Mouse (Mus musculus) kidney, embryonic 15.5 days (tissue): ENCODE results near the gene Actl10. TPM values are rescaled to one million over a fixed set of nuclear protein-coding genes. Genes with fewer than 3 reads are reported as not detected.

Experiments used
- ATAC-seq: fragments of 200-750 bp; cut with Nextera tagmentation; replicated peaks from 2 replicates; pipeline ENCODE4 v1.8.0; 2017; ENCODE audit warnings: moderate TSS enrichment; ENCODE audit not compliant: low FRiP score
- H3K27ac ChIP-seq: fragments of 300-500 bp; sonication (generic); 2 replicates; pipeline ENCODE4 v1.5.1; 2015; ENCODE audit warnings: mild to moderate bottlenecking, inconsistent platforms
- H3K27me3 ChIP-seq: fragments of 300-500 bp; sonication (generic); 2 replicates; pipeline ENCODE4 v1.6.1; 2015; ENCODE audit warnings: inconsistent platforms
- H3K36me3 ChIP-seq: fragments of 300-500 bp; sonication (generic); 2 replicates; pipeline ENCODE4 v1.6.1; 2015; ENCODE audit warnings: inconsistent platforms
- H3K4me1 ChIP-seq: fragments of 300-500 bp; sonication (generic); 2 replicates; pipeline ENCODE4 v1.6.1; 2015; ENCODE audit warnings: inconsistent platforms
- H3K4me2 ChIP-seq: fragments of 300-500 bp; sonication (generic); 2 replicates; pipeline ENCODE4 v1.6.1; 2015; ENCODE audit warnings: moderate library complexity, mild to moderate bottlenecking, inconsistent platforms
- H3K4me3 ChIP-seq: fragments of 300-500 bp; sonication (generic); replicated peaks from 2 replicates; pipeline ENCODE4 v1.5.1; 2015; ENCODE audit warnings: mild to moderate bottlenecking, inconsistent platforms
- H3K9ac ChIP-seq: fragments of 300-500 bp; sonication (generic); 2 replicates; pipeline ENCODE4 v1.6.1; 2015; ENCODE audit warnings: mild to moderate bottlenecking, inconsistent platforms
- H3K9me3 ChIP-seq: fragments of 300-500 bp; sonication (generic); replicated peaks from 2 replicates; pipeline ENCODE4 v1.6.1; 2016; ENCODE audit warnings: inconsistent platforms
- WGBS: fragments of 180-500 bp; shearing (Covaris S2); methylation state at CpG from one replicate; pipeline ENCODE4 v1.1.7; 2015; ENCODE audit warnings: mixed read lengths; 5-methylcytosine and 5-hydroxymethylcytosine counted together
- polyA plus RNA-seq: library from polyadenylated mRNA; unstranded; fragments of >200 nt; fragmentation: Nextera tagmentation; extraction: Ambion mirVana; gene quantifications from 2 replicates; pipeline ENCODE4 v1.2.1, GENCODE M21; 2015

Gene Actl10
- polyA plus RNA-seq, 1 experiment from 2014 or later: 0.19 TPM

DNA sequence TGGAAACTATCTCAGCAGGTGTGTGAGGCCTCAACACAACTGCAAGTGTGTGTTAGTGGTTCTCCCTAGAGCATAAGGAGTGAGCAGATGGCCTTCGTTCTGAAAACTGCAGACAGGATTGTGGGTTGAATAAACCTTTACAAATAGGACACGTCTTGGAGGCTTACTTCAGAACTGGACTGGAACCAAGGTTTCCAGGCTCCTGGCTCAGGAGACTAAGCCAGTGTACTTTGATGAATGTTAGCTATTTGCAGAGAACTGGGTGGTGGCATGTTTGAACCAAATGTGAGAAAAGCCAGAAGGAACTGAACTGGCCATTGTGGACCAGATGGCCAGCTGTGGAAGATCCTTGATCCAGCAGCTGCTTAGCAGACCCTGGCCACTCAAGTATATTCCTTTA is 13.3 kb upstream of the Actl10 start:
- 62% methylated on average over 2 of the region's 2 CpGs for WGBS
- no peak overlapping the region for H3K9ac ChIP-seq

GRCm38 (mm10) chr2:154538710-154539109 is 12.9 kb upstream of the Actl10 start:
- no peak for ATAC-seq
- WGBS: 68% methylated on average over 3 of the region's 3 CpGs
- Histone ChIP-seq H3K36me3 (peaks cover 45% of the 10 kb centered on the region), H3K27me3 (no peaks in the 10 kb centered on the region), H3K4me1 (no peaks in the 10 kb centered on the region), H3K4me2 (no peak overlapping the region), H3K4me3 (no peak overlapping the region), H3K27ac (no peak overlapping the region), H3K9ac (no peak overlapping the region), H3K9me3 (no peaks in the 10 kb centered on the region)

More for the DNA sequence above, 13.3 kb upstream of the Actl10 start:
- H3K9me3 ChIP-seq: no peaks in the 10 kb centered on the region
- H3K4me1 ChIP-seq: no peaks in the 10 kb centered on the region
- no peak overlapping the region for H3K4me2 ChIP-seq
- ATAC-seq: no peak
- H3K36me3 ChIP-seq: peaks cover 48% of the 10 kb centered on the region
- no peak overlapping the region for H3K4me3 ChIP-seq
- no peak overlapping the region for H3K27ac ChIP-seq
- no peaks in the 10 kb centered on the region for H3K27me3 ChIP-seq

DNA sequence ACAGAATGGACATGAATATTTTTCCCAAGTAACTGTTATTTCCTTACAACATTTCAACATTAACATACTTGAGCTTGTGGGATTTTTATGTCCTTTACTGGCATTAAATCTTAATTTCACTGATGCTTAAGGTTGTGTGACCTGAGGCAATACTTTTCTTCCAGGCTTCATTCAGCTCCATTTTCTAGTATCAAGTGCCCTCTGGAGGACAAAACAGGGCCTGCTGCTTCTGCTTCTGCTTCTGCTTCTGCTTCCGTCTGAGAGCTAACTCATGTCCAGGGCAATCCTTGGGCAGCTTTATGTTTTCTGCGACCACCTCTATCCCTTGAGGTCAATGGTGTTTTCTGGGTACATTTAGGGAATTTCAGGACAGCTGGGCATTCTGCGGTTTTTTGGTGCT is 11.9 kb upstream of the Actl10 start:
- no peak overlapping the region for H3K4me3 ChIP-seq
- no peaks in the 10 kb centered on the region for H3K9me3 ChIP-seq
- ATAC-seq: no peak
- H3K27ac ChIP-seq: no peak overlapping the region
- H3K4me1 ChIP-seq: no peaks in the 10 kb centered on the region
- no peak overlapping the region for H3K9ac ChIP-seq
- no peak overlapping the region for H3K4me2 ChIP-seq
- WGBS: 79% methylated on average over 3 of the region's 3 CpGs
- H3K27me3 ChIP-seq: no peaks in the 10 kb centered on the region
- peaks cover 35% of the 10 kb centered on the region for H3K36me3 ChIP-seq

DNA sequence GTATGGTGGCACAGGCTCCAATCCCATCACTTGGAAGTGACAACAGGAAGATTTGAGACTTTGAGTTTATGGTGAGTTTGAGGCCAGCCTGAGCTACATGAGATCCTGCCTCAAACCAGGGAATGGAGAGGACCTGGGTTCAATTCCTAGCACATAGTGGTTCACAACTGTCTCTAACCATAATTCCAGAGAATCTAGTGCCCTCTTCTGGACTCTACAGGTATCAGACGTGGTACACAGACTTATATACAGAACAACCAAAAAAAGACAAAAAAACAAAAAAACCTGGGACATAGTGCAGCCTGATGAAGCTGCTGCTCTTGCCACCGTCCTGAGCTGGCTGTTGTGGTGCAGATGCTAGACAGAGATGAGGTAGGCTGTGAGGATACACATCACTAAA is 9.9 kb upstream of the Actl10 start:
- no peaks in the 10 kb centered on the region for H3K9me3 ChIP-seq
- WGBS: 88% methylated on average over 2 of the region's 2 CpGs
- H3K9ac ChIP-seq: no peak overlapping the region
- H3K4me1 ChIP-seq: no peaks in the 10 kb centered on the region
- no peak for ATAC-seq
- no peak overlapping the region for H3K27ac ChIP-seq
- H3K4me3 ChIP-seq: no peak overlapping the region
- no peaks in the 10 kb centered on the region for H3K27me3 ChIP-seq
- H3K4me2 ChIP-seq: no peak overlapping the region
- H3K36me3 ChIP-seq: peaks cover 16% of the 10 kb centered on the region

DNA sequence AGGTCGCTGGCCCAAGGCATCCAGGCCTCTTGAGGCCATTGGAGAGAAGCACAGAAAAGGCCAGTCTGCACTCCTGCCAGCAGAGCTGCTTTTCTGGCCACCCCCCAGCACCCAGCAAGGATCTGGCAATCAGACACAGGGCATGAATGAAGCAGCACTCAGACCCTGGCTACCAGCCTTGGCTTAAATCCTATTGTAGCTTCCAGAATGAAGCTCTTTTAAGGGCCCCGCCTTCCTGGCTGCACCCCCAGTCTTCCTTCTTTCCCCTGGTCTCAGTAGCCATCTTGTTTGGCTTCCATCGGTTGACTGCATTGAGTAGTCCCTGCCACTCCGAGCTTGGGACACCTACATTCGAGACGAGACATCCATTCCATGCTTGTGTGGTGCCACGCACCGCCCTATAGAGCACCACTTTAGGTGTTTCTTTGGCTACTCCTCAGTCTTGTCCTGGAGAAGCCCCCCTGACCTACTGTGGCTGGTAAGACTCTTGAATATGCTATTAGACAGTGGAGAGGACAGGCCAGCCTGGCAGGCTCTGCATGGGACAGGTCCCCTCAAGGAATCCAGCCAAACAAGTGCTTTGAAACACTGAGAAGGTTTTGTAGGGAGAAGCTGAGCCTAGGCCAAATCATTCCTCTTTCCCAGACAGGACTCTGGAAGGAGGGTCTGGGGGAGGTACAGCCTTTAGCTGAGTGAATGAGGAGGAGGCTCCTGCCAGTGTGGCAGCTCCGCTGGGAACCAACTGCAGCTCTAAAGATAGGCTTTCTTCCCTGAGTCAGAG is 7.8 kb upstream of the Actl10 start:
- Histone ChIP-seq H3K4me2 (no peak overlapping the region), H3K4me1 (no peaks in the 10 kb centered on the region; the same call in 1 of the 2 replicates), H3K4me3 (no peak overlapping the region), H3K27me3 (no peaks in the 10 kb centered on the region), H3K9me3 (no peaks in the 10 kb centered on the region), H3K9ac (no peak overlapping the region), H3K36me3 (0 out of 2 replicates have a peak, but pooled peaks cover 3% of the 10 kb centered on the region), H3K27ac (no peak overlapping the region)
- WGBS: 79% methylated on average over 9 of the region's 9 CpGs
- ATAC-seq: no peak

GRCm38 (mm10) chr2:154546711-154547110 is 4.9 kb upstream of the Actl10 start, which contains the start of gene 1700003F12Rik:
TSS of gene 1700003F12Rik (plus strand) at chr2:154547085.
- Histone ChIP-seq H3K27ac (no peak within 1 kb of the TSS), H3K36me3 (no peaks in the 10 kb centered on the region), H3K4me1 (peaks cover 14% of the 10 kb centered on the region), H3K27me3 (peaks cover 21% of the 10 kb centered on the region), H3K9ac (no peak within 1 kb of the TSS), H3K4me2 (no peak within 1 kb of the TSS), H3K4me3 (no peak within 1 kb of the TSS), H3K9me3 (no peaks in the 10 kb centered on the region)
- WGBS: 91% methylated on average over 10 of the region's 10 CpGs
- no peak for ATAC-seq

- H3K27me3 ChIP-seq: peaks cover 35% of the 10 kb centered on the region
- ATAC-seq: no peak
- no peaks in the 10 kb centered on the region for H3K9me3 ChIP-seq
- H3K4me1 ChIP-seq: peaks cover 26% of the 10 kb centered on the region
- H3K4me3 ChIP-seq: no peak overlapping the region
- no peak overlapping the region for H3K27ac ChIP-seq
- H3K9ac ChIP-seq: no peak overlapping the region
- no peaks in the 10 kb centered on the region for H3K36me3 ChIP-seq
- WGBS: 57% methylated on average over 3 of the region's 3 CpGs
- peak overlapping the region; percentile 95; the same call in 1 of the 2 replicates for H3K4me2 ChIP-seq
These were observed 2.9 kb upstream of the Actl10 start for GRCm38 (mm10) chr2:154548688-154549087.

DNA sequence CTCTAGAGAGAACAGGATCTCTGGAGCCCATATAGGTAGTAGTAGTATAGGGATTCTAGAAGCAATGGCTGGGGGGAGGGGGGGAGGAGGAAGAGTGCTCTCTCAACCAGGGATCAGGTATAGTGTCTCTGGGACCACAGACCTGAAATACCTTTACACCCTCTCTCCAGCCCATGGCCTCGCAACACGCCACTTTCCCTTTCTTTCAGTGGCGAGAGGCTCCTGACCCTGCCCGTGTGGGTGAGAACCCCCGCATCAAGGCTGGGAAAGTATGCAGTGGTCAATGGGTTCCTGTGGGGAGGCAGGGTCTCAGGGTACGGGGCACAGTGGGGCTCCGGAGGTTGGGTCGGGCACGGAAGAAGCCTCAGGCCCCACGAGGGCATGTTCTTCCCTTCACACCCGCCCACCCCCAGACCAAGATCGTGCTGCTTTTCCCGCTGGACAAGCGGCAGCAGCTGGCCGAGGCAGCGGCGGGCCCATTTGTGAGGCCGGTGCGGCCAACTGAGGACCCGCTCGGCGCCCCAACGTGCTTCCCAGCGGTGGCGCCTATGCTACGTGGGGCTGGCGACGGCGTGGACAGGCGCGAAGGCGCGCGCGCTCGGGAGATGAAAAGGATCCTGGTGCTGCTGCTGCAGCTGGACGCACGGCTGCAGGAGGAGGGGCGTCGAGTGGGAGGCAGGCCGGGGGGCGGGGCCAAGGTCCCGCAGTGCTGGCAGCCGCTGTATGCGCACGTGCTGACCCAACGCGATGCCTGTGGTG is 2.3 kb upstream of the Actl10 start:
- no peaks in the 10 kb centered on the region for H3K9me3 ChIP-seq
- peaks cover 26% of the 10 kb centered on the region for H3K4me1 ChIP-seq
- H3K9ac ChIP-seq: peak overlapping the region; percentile 37; the same call in 1 of the 2 replicates
- no peaks in the 10 kb centered on the region for H3K36me3 ChIP-seq
- H3K4me2 ChIP-seq: peak overlapping the region; percentile 95
- H3K27ac ChIP-seq: no peak overlapping the region
- WGBS: 3% methylated on average over 48 of the region's 48 CpGs
- peak overlapping the region; percentile 50 for H3K4me3 ChIP-seq
- H3K27me3 ChIP-seq: peaks cover 35% of the 10 kb centered on the region
- peak; percentile 84 for ATAC-seq

DNA sequence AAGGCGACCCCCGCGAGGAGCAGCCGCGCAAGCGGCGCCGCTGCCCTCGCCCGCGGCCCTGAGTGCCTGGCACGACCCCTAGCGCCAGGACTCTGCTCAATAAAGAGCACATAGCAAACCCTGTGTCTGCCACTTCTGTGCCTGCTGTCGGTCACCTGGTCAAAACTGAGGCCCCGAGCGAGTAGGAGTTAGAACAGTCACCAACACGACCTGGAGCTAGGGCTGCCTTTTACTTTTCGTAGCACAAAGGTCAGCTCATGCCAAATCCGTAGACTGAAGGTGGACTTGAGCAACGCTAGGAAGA is 1.7 kb upstream of the Actl10 start:
- H3K27ac ChIP-seq: no peak overlapping the region
- H3K4me3 ChIP-seq: peak overlapping the region; percentile 50
- peaks cover 35% of the 10 kb centered on the region for H3K27me3 ChIP-seq
- H3K9ac ChIP-seq: no peak overlapping the region
- H3K9me3 ChIP-seq: no peaks in the 10 kb centered on the region
- H3K4me2 ChIP-seq: peak overlapping the region; percentile 95
- 18% methylated on average over 20 of the region's 20 CpGs for WGBS
- H3K4me1 ChIP-seq: peaks cover 26% of the 10 kb centered on the region
- ATAC-seq: no peak
- H3K36me3 ChIP-seq: no peaks in the 10 kb centered on the region

- H3K36me3 ChIP-seq: no peaks in the 10 kb centered on the region
- no peak overlapping the region for H3K4me2 ChIP-seq
- no peak overlapping the region for H3K27ac ChIP-seq
- H3K9ac ChIP-seq: no peak overlapping the region
- no peak overlapping the region for H3K4me3 ChIP-seq
- H3K4me1 ChIP-seq: peaks cover 26% of the 10 kb centered on the region
- H3K27me3 ChIP-seq: peaks cover 35% of the 10 kb centered on the region
- H3K9me3 ChIP-seq: no peaks in the 10 kb centered on the region
- ATAC-seq: no peak
- WGBS: 81% methylated on average over 2 of the region's 2 CpGs
These were observed 639 bp upstream of the Actl10 start for GRCm38 (mm10) chr2:154550937-154551336.

DNA sequence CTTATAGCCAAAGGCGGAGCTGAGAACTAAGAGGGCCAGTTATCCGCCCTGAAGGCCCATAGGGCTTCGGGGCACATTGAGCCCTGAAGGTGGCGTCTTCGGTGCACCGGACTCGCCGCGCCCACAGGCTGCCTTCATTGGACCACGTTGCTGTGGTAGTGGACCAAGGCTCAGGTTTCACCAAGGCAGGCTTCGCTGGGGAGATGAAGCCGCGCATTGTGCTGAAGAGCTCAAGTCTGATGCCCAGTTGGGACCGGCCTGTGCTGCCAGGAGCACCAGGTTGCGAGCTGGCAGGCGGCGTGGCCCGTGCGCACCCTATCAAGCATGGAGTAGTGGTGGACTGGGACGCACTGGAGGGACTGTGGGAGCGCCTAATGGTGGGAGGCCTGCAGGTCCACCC is 351 bp downstream of the Actl10 start:
- Histone ChIP-seq H3K9me3 (no peaks in the 10 kb centered on the region), H3K4me2 (peak overlapping the region; percentile 52), H3K36me3 (no peaks in the 10 kb centered on the region), H3K27me3 (peaks cover 35% of the 10 kb centered on the region), H3K4me1 (peaks cover 27% of the 10 kb centered on the region), H3K27ac (no peak overlapping the region), H3K9ac (no peak overlapping the region), H3K4me3 (peak overlapping the region; percentile 13)
- ATAC-seq: 0 out of 2 replicates have a peak, but pooled peaks have one; percentile 13
- WGBS: 27% methylated on average over 21 of the region's 21 CpGs

DNA sequence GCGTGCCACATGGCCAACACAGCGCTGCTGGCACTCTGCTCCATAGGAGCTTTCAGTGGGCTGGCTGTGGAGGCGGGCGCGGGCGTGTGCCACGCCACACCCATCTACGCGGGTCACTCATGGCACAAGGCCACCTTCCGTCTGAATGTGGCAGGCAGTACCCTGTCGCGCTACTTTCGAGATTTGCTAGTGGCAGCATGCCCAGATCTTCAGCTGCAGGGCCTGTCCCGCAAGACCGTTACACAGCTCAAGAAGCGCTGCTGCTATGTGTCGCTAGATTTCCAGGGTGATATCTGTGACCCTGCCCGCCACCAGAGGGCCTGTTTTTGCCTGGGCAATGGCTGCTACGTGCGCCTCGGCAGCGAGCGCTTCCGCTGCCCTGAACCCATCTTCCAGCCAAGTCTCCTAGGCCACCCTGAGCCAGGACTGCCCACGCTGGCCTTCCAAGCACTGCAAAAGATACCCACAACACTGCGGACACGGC is 890 bp downstream of the Actl10 start:
- H3K27ac ChIP-seq: no peak overlapping the region
- H3K27me3 ChIP-seq: peaks cover 35% of the 10 kb centered on the region
- H3K9me3 ChIP-seq: no peaks in the 10 kb centered on the region
- no peak for ATAC-seq
- peaks cover 32% of the 10 kb centered on the region for H3K4me1 ChIP-seq
- H3K4me2 ChIP-seq: peak overlapping the region; percentile 52
- H3K4me3 ChIP-seq: peak overlapping the region; percentile 13
- WGBS: 29% methylated on average over 27 of the region's 27 CpGs
- H3K9ac ChIP-seq: no peak overlapping the region
- H3K36me3 ChIP-seq: no peaks in the 10 kb centered on the region
